Mouse (Mus musculus) heart, postnatal 0 days (tissue): ENCODE measurements around the gene Elavl4. TPM values are rescaled to one million over a fixed set of nuclear protein-coding genes. Genes with fewer than 3 reads are reported as not detected.

ENCODE experiments used
- ATAC-seq: fragments of 200-750 bp; cut with Nextera tagmentation; 2 replicates; pipeline ENCODE4 v1.8.0; 2017; ENCODE audit warnings: low read depth, moderate number of reproducible peaks, moderate library complexity; ENCODE audit not compliant: insufficient read depth
- DNase-seq: peaks from one replicate; pipeline ENCODE4 v3.0.0-alpha.2; 2016; ENCODE audit warnings: low spot score
- H3K27ac ChIP-seq: fragments of 300-500 bp; sonication (generic); 2 replicates; pipeline ENCODE4 v1.5.1; 2014; ENCODE audit warnings: low read depth, mild to moderate bottlenecking
- H3K27me3 ChIP-seq: fragments of 300-500 bp; sonication (generic); 2 replicates; pipeline ENCODE4 v1.6.1; 2014; ENCODE audit warnings: low read length, mixed read lengths; ENCODE audit not compliant: control insufficient read depth, insufficient read depth
- H3K36me3 ChIP-seq: fragments of 300-500 bp; sonication (generic); replicated peaks from 2 replicates; pipeline ENCODE4 v1.6.1; 2014; ENCODE audit warnings: low read length, mixed read lengths; ENCODE audit not compliant: control insufficient read depth, insufficient read depth
- H3K4me1 ChIP-seq: fragments of 300-500 bp; sonication (generic); 2 replicates; pipeline ENCODE4 v1.6.1; 2014; ENCODE audit warnings: antibody characterized with exemption; ENCODE audit not compliant: control insufficient read depth, insufficient read depth
- H3K4me2 ChIP-seq: fragments of 300-500 bp; sonication (generic); 2 replicates; pipeline ENCODE4 v1.6.1; 2014; ENCODE audit warnings: low read depth, mild to moderate bottlenecking, low read length, moderate library complexity
- H3K4me3 ChIP-seq: fragments of 300-500 bp; sonication (generic); 2 replicates; pipeline ENCODE4 v1.5.1; 2014; ENCODE audit warnings: low read depth, low read length
- H3K9ac ChIP-seq: fragments of 300-500 bp; sonication (generic); replicated peaks from 2 replicates; pipeline ENCODE4 v1.6.1; 2014; ENCODE audit warnings: low read depth, low read length, mixed read lengths
- H3K9me3 ChIP-seq: fragments of 300-500 bp; sonication (generic); replicated peaks from 2 replicates; pipeline ENCODE4 v1.6.1; 2016; ENCODE audit warnings: low read length; ENCODE audit not compliant: control insufficient read depth
- CTCF ChIP-seq: IDR thresholded peaks from 2 replicates; pipeline ENCODE4 v1.5.1; 2016; ENCODE audit warnings: antibody characterized with exemption, control low read depth, low read depth
- EP300 ChIP-seq: IDR thresholded peaks from 2 replicates; pipeline ENCODE4 v1.6.1; 2016; ENCODE audit warnings: antibody characterized with exemption, low read depth
- WGBS: fragments of 180-500 bp; shearing (Covaris S2); extraction: QIAGEN DNeasy Blood & Tissue Kit; methylation state at CpG from one replicate; pipeline ENCODE4 v1.1.7; 2014; 5-methylcytosine and 5-hydroxymethylcytosine counted together
- polyA plus RNA-seq: library from polyadenylated mRNA; unstranded; fragments of >200 nt; fragmentation: Nextera tagmentation; extraction: Ambion mirVana; gene quantifications from 2 replicates; pipeline ENCODE4 v1.2.1, GENCODE M21; 2015
- total RNA-seq: library from RNA; depleted of rRNA; stranded (reverse); fragments of >200 nt; gene quantifications from 2 replicates; pipeline ENCODE4 v1.2.3, GENCODE M21; 2014; ENCODE audit warnings: low replicate concordance

Gene Elavl4
- total and polyA plus RNA-seq, 2 experiments from 2014 or later = 0.98 TPM; not detected in 1

DNA sequence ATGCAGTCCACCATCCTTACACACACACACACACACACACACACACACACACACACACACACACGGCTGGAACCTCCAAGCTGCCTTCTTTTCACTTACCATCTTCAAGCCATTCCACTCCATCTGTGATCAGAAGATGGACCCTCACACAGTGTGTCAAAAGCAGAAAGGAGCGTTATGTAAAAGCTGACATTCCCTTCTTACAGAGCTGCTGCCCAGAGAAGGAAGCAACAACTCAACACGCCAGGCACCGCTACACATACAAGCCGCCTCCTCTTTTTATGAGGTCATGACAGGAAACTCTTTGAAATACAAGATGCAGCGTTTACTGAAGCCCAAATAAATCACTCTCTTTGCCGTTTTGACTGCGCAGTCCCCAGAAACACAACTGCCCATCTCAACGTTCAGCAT, 65.3 kb downstream of the Elavl4 start:
- peak overlapping the region; percentile 22; the same call in 1 of the 2 replicates for H3K4me3 ChIP-seq
- no peak overlapping the region for H3K27ac ChIP-seq
- ATAC-seq (no peak), DNase-seq (no peak)
- H3K4me1 ChIP-seq = peaks cover 8% of the 10 kb centered on the region; the same call in 1 of the 2 replicates
- no peaks in the 10 kb centered on the region for H3K36me3 ChIP-seq
- H3K4me2 ChIP-seq = peak overlapping the region; percentile 51
- 47% methylated on average over 9 of the region's 9 CpGs for whole genome bisulfite sequencing
- no peak overlapping the region for H3K9ac ChIP-seq
- H3K27me3 ChIP-seq = no peaks in the 10 kb centered on the region
- H3K9me3 ChIP-seq = no peaks in the 10 kb centered on the region
- TF ChIP-seq EP300 (no peak), CTCF (no peak)

DNA sequence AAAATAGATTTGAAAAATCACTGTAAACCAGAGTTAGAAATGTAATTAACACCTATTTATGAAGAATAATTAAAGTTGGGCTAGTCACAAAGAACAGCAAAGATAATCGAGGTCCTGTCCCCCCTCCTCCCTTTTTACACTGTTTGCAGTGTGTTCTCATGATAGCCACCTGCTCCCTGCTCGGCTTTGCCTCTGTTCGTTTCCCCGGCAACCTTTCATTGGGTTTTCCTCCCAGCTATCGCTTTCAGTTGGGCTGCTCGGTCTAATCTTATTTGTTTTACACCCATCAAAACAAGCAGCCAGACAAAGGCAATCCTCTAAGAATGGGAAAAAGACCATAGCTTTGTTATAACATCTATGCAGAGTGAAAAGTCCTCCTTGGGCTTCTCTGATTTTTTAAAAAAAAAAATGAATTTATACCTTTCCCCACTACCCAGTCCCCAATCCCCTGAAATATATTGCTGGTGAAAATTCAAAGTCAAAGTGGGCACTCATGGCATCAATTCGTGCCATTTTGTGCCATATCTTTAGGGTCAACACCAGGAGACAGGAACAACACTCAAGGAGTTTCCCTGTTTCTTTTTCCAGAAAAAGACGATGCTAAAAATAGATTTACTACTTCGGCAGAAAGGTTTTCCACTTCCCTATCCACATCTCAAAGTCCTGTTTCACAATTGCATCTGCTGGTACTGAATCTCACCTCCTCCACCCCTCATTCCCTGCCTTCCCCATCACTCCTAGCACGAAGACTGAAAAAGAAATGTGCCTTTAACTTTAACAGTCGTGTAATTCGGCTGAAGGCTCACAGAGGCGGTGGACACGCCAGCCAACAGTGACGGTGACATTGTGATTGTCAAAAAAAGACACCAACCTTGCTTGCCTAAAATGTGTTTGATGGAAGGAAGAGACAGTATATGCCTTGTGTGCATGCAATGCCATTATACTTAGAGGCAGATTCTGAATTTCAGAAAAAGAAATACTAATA, 66.1 kb downstream of the Elavl4 start:
- peaks cover 8% of the 10 kb centered on the region; the same call in 1 of the 2 replicates for H3K4me1 ChIP-seq
- TF ChIP-seq EP300 (no peak), CTCF (no peak)
- no peaks in the 10 kb centered on the region for H3K9me3 ChIP-seq
- DNase-seq (no peak), ATAC-seq (no peak)
- no peak overlapping the region for H3K27ac ChIP-seq
- H3K4me3 ChIP-seq = peak overlapping the region; percentile 22
- no peaks in the 10 kb centered on the region for H3K27me3 ChIP-seq
- H3K36me3 ChIP-seq = no peaks in the 10 kb centered on the region
- peak overlapping the region; percentile 51 for H3K4me2 ChIP-seq
- no peak overlapping the region for H3K9ac ChIP-seq
- WGBS = 13% methylated on average over 15 of the region's 15 CpGs

DNA sequence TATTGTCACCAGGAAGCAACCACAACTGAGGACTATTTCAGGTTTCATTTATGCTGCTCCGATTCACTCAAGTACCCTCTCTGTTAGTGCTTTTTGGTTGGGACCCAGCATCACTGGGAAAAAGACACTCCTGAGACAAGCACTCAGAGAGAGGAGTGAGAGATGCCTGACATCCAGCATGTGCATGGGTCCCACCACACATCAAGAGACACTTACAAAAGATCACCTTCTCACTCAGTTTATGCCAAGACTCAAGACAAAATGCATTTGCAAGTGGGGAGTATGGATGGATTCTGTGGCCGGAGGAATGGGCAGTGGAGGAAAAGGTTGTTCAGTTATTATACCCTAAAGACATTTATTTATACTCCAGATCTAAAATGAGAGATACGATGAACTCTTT, 67.3 kb downstream of the Elavl4 start:
- no peak for ATAC-seq
- Histone ChIP-seq H3K9me3 (no peaks in the 10 kb centered on the region), H3K4me3 (no peak overlapping the region), H3K4me2 (no peak overlapping the region), H3K4me1 (peaks cover 8% of the 10 kb centered on the region; the same call in 1 of the 2 replicates), H3K9ac (no peak overlapping the region), H3K27me3 (no peaks in the 10 kb centered on the region), H3K36me3 (no peaks in the 10 kb centered on the region), H3K27ac (no peak overlapping the region)
- TF ChIP-seq CTCF = no peak
- TF ChIP-seq EP300 = no peak
- DNase-seq = no peak
- WGBS = 83% methylated on average over 3 of the region's 3 CpGs

DNA sequence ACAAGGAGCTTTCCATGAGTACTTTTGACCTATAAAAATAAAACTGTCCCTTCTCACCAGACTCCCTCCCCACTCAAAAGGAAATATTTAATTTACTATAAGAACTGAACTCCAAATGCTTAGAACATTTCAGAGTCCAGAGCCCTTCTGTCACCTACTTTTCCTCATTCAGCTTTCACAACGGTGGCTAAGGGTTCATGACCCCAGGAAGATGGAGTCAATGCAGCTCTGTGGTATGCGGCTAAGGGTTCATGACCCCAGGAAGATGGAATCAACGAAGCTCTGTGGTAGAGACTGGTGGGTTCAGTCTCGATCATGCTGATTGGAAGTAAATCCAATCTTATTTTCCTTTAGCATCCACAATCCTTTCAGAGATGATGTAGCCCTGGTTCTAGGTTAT, 81.7 kb downstream of the Elavl4 start:
- Histone ChIP-seq H3K4me2 (no peak overlapping the region), H3K4me1 (no peaks in the 10 kb centered on the region), H3K36me3 (no peaks in the 10 kb centered on the region), H3K9me3 (no peaks in the 10 kb centered on the region), H3K27me3 (no peaks in the 10 kb centered on the region), H3K27ac (no peak overlapping the region), H3K9ac (no peak overlapping the region), H3K4me3 (no peak overlapping the region)
- ATAC-seq (no peak), DNase-seq (no peak)
- 35% methylated on average over 4 of the region's 4 CpGs for WGBS
- no peak for TF ChIP-seq CTCF
- TF ChIP-seq EP300 = no peak

DNA sequence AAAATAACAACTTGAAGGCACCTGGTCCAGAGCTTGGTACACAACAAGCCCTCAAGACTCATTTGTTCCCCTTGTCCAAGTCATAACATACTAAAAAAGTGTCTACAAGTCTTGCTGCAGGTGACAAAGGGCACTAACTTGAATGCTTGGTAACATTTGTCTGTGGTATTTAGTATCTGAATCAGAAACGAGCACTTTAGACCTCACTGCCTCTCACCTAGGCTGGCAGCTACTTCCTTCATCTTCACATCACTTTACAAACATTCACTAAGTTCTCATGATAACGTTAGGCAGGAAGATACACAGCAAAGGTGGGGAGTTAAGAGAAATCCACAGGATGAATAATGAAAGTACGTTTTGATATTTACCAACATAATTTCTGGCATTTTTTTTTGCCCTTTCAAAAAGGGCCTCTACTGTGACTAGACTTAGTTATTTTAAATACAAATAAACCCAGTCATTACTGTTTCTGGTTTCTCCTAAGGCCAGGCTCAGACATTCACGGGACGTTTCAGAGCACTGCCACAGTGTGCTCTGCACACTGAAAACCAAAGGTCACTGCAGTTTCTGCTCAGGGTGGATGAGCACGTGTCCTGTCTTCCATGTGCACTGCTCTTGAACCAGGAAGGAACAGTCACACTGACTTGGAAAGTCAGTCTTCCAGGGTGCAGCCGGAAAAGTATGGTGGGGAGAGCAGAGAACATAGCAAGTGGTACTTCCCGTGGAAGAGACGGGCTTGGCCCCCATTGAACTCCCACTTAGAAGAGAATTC, 84.7 kb downstream of the Elavl4 start:
- ATAC-seq = no peak
- 60% methylated on average over 9 of the region's 9 CpGs for WGBS

More for the DNA sequence above, 84.7 kb downstream of the Elavl4 start:
- no peak for DNase-seq
- Histone ChIP-seq H3K27me3 (no peaks in the 10 kb centered on the region), H3K4me3 (no peak overlapping the region), H3K36me3 (no peaks in the 10 kb centered on the region), H3K4me2 (no peak overlapping the region), H3K4me1 (no peaks in the 10 kb centered on the region), H3K27ac (no peak overlapping the region), H3K9ac (no peak overlapping the region), H3K9me3 (no peaks in the 10 kb centered on the region)
- TF ChIP-seq EP300 (no peak), CTCF (no peak)
